Comparison of ENCODE assay signal across 24 mouse cellular contexts in genomic region chr7:139822301-139823010, GRCm38 (mm10). TPM values are rescaled to one million over a fixed set of nuclear protein-coding genes. Genes with fewer than 3 reads are reported as not detected.
DNase-seq lines count a peak whose midpoint lies in the region; ATAC-seq and TF ChIP-seq lines count a peak whose summit lies in the region.
"Had no signal": no experiment of that assay in that cellular context is flagged by ENCODE, and none has a peak within 500 bp of the region (broad histone marks: within the 10 kb centered on the region; RNA-seq: fewer than 3 reads in every experiment).

No protein-coding gene starts in this region.

- no peak overlapping the region for H3K4me3 ChIP-seq in heart, embryonic 11.5 days (ENCODE audit: low read depth, low read length)
- H3K4me3 ChIP-seq in liver, adult 2 months (ENCODE audit: insufficient read depth, low read depth, low read length) = no peak overlapping the region
- no peak overlapping the region for H3K4me3 ChIP-seq in liver, embryonic 12.5 days
- H3K4me3 ChIP-seq: left cerebral cortex, adult 2 months; liver, embryonic 15.5 days; lung, embryonic 15.5 days had no signal

- H3K4me1 ChIP-seq in heart, embryonic 11.5 days (ENCODE audit: control insufficient read depth, insufficient read depth, low read length) = no peaks in the 10 kb centered on the region
- H3K4me1 ChIP-seq in liver, adult 2 months (ENCODE audit: control insufficient read depth, insufficient read depth, low read length) = no peaks in the 10 kb centered on the region
- H3K4me1 ChIP-seq in liver, embryonic 12.5 days = no peaks in the 10 kb centered on the region
- H3K4me1 ChIP-seq: liver, embryonic 15.5 days; lung, embryonic 15.5 days had no signal

- no peak overlapping the region for H3K9ac ChIP-seq in heart, embryonic 11.5 days (ENCODE audit: low read depth, low read length)
- no peak overlapping the region for H3K9ac ChIP-seq in liver, adult 2 months (ENCODE audit: low read depth, low read length)
- no peak overlapping the region for H3K9ac ChIP-seq in liver, embryonic 12.5 days
- H3K9ac ChIP-seq: liver, embryonic 15.5 days; lung, embryonic 15.5 days had no signal

- no peaks in the 10 kb centered on the region for H3K79me2 ChIP-seq in liver, adult 2 months (ENCODE audit: control insufficient read depth, insufficient read depth, low read length)

- H3K4me2 ChIP-seq in heart, embryonic 11.5 days = no peak overlapping the region
- H3K4me2 ChIP-seq in liver, embryonic 12.5 days = no peak overlapping the region
- H3K4me2 ChIP-seq: liver, embryonic 15.5 days; lung, embryonic 15.5 days; midbrain, embryonic 11.5 days had no signal

- DNase-seq in heart, adult 11 months = peak; percentile 92
- peak; percentile 1 for DNase-seq in liver, adult 2 months (ENCODE audit: extremely low read depth, low read depth, low spot score)
- peak; percentile 19 for DNase-seq in embryo, embryonic 10.5 days (ENCODE audit: low spot score)
- DNase-seq in gastrocnemius, postnatal 25 days = peak; percentile 33
- no peak for DNase-seq in spleen, postnatal 36 days (ENCODE audit: low spot score in 2 of 2)
- DNase-seq: adrenal gland, adult 8-10 months; B cell, adult 2 months; cerebellum, adult 18-20 months; cerebellum, postnatal 14 days; kidney, adult 18-20 months; layer of hippocampus, adult 9-11 months; thymus, adult 2 months; thymus, postnatal 4 days had no signal

- no peaks in the 10 kb centered on the region for H3K36me3 ChIP-seq in heart, embryonic 11.5 days (ENCODE audit: control insufficient read depth, insufficient read depth, low read length)
- no peaks in the 10 kb centered on the region for H3K36me3 ChIP-seq in liver, adult 2 months (ENCODE audit: control insufficient read depth, insufficient read depth, low read length)
- H3K36me3 ChIP-seq in liver, embryonic 12.5 days = no peaks in the 10 kb centered on the region
- H3K36me3 ChIP-seq: G1E; liver, embryonic 15.5 days; lung, embryonic 15.5 days had no signal

- WGBS in heart, embryonic 11.5 days (ENCODE audit: insufficient replicate concordance) = 63% methylated on average over 12 of the region's 12 CpGs
- WGBS in liver, adult 2 months = 61% methylated on average over 12 of the region's 12 CpGs
- 65% methylated on average over 12 of the region's 12 CpGs for WGBS in liver, embryonic 12.5 days (ENCODE audit: insufficient replicate concordance)

- H3K27ac ChIP-seq in heart, embryonic 11.5 days (ENCODE audit: low read depth, low read length) = no peak overlapping the region
- no peak overlapping the region for H3K27ac ChIP-seq in liver, adult 2 months (replicated peaks; ENCODE audit: insufficient read depth, low read depth, low read length)
- no peak overlapping the region for H3K27ac ChIP-seq in liver, embryonic 12.5 days
- H3K27ac ChIP-seq: left cerebral cortex, adult 2 months; liver, embryonic 15.5 days; lung, embryonic 15.5 days had no signal

- TF ChIP-seq CTCF in liver, adult 2 months (IDR thresholded peaks at IDR 0.05; ENCODE audit: low read depth, low read length) = no peak

- no peak for TF ChIP-seq POLR2A in liver, adult 2 months (IDR thresholded peaks at IDR 0.05; ENCODE audit: extremely low read depth, insufficient read depth, low read length)

- no peaks in the 10 kb centered on the region for H3K9me3 ChIP-seq in heart, embryonic 11.5 days (replicated peaks; ENCODE audit: control insufficient read depth, low read length)
- H3K9me3 ChIP-seq in liver, embryonic 12.5 days (replicated peaks) = no peaks in the 10 kb centered on the region
- H3K9me3 ChIP-seq: liver, embryonic 15.5 days; lung, embryonic 15.5 days had no signal

- no peaks in the 10 kb centered on the region for H3K27me3 ChIP-seq in heart, embryonic 11.5 days (ENCODE audit: control insufficient read depth, insufficient read depth, low read length)
- H3K27me3 ChIP-seq in liver, adult 2 months (ENCODE audit: control insufficient read depth, insufficient read depth, low read length) = peaks cover 3% of the 10 kb centered on the region; the same call in 1 of the 2 replicates
- no peaks in the 10 kb centered on the region for H3K27me3 ChIP-seq in liver, embryonic 12.5 days (replicated peaks)
- H3K27me3 ChIP-seq: liver, embryonic 15.5 days; Patski had no signal

- ATAC-seq in heart, embryonic 11.5 days (replicated peaks; ENCODE audit: insufficient number of reproducible peaks, low FRiP score, low TSS enrichment) = no peak
- ATAC-seq in liver, embryonic 12.5 days = no peak
- ATAC-seq: forebrain, embryonic 16.5 days; Patski had no signal

RNA-seq across cellular contexts. Expression of gene Adgra1, which starts 11.5 kb away (rescaled TPM):
- polyA plus RNA-seq in heart, embryonic 11.5 days (2014; fragmentation: Nextera tagmentation; extraction: Ambion mirVana) = not detected in 2 replicates
- not detected in 2 replicates for total RNA-seq in liver, adult 2 months (2014; rRNA removed)
- not detected in 2 replicates for polyA plus RNA-seq in liver, adult 2 months (2012; rRNA removed)
- polyA plus RNA-seq in liver, embryonic 12.5 days (2016; fragmentation: Nextera tagmentation; extraction: Ambion mirVana) = 0.20 and 0.28 TPM in 2 replicates
- under 1 TPM in 1 of 2 experiments, not detected in 1; 0.10 TPM for total RNA-seq in gastrocnemius, postnatal 25 days (2021)
- total RNA-seq: CH12.LX; megakaryocyte progenitor cell, adult 5-6 weeks had no signal
- polyA plus RNA-seq: G1E; liver, embryonic 15.5 days; lung, embryonic 15.5 days had no signal

Comparison
In these comparisons a context has a peak if more than half of its experiments do, and no peak if none do; other contexts are left out.
1. DNase-seq: peak in heart, adult 11 months (single experiment), liver, adult 2 months (single experiment), embryo, embryonic 10.5 days (single experiment) and gastrocnemius, postnatal 25 days (single experiment); none in spleen, postnatal 36 days (0 of 2).